Mouse (Mus musculus) fat pad, adult 2 months (tissue): Measurements from ENCODE around the gene Chrne.

ENCODE experiments used
- DNase-seq: peaks from one replicate; pipeline ENCODE4 v3.0.0-alpha.2; 2011; ENCODE audit warnings: low read depth, low spot score; ENCODE audit errors: extremely low read depth

Chrne gene

DNA sequence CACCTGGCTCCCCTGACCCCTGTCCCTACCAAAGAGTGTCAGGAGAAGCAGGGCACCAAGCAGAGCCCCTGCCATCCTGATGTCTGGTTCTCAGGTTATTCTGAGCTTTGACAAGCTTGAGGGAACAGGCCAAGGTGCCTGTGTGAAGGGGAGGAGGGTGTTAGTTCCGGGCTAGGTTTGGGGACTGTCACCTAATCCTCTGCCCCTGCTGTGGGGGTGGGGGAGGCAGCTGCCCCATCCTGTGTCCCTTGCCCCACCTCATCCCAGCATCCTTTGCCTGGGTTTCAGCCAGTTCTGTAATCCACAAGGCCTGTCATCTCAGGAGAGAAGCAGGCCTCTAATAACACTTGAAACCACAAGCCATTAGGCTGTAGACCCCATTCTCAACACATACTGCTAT is at the start of gene Chrne:
Gene Chrne (minus strand): TSS at position 116 of the 400 bp plus-strand sequence.
- DNase-seq = no peak

DNA sequence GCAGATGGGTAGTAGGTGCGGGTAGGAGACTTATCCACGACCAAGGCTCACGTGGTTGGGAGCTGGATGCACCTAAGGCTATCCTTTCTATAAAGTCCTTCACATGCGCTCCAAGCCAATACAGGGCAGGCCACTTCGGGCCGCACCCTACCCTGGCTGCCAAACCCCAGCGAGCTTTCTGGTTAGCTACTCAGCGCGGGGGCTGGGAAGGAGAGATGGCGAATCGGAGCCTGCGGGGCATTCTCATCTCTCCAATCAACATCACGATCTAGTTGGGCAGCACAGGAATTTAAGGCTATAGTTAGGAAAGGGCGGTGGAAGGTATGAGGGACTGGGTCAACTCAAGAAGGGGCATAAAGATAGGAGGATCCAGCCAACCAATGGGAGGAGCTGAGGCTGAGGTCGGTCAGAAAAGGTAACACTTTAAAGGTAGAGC is 49.3 kb upstream of the Chrne start:
- DNase-seq = no peak

DNA sequence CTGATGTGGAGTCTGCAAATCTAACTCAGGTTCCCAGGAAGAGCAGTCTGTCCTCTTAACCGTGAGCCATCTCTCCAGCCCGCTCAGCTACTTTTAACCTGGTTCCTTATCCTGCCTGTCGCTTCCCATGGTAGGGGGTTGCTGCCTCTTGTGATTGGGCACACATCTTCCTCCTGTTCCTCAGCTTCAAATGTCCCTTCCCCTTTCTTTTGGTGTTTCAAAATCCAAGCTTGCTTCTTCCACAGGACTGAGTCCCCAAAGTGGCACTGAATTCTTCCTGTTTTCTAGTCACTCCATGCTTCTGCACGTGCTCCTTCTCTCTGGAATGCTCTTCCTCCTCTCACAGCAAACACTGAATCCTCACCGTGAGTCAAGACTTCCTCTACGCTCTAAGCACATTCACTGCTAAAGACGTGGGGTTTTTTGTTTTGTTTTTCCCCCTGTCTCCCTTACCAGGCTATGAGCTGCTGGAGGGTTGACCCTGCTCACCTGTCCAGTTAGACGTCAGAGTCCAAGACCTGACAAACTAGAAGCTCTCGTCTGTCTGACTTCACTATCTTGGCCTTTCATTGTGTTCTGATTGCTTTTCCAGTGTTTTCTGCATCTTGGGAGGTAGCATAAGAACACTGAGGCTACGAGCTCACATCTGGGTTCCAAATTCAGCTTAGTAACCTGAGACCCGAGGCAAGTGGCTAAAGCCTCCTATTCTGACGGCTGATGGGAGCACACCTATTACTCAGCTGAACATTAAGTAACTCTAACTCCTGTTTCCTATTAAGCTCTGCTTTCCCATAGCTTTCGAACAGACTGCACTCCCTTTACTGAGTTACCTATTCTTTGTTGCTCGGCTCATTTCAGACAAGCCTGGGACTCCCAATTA is 48.5 kb upstream of the Chrne start:
- DNase-seq = no peak

DNA sequence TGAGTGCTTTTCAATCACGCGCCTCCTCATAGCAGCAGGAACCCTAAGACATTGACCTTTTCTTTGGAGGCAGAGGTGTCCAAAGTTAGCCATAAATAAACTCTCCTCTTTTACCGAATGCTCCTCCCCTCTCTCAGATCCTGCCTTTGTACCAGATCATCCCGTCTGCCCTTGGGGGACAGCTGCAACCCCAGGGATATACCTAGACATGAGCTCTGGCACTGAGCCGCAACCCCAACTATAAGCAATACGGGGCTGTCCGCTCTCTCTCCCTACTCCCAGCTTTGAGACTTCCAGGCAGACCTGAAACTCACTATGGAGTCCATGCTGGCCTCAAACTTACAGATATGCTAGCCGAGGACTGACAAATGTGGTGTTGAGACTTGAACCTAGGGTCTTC is 47.7 kb upstream of the Chrne start:
- no peak for DNase-seq

DNA sequence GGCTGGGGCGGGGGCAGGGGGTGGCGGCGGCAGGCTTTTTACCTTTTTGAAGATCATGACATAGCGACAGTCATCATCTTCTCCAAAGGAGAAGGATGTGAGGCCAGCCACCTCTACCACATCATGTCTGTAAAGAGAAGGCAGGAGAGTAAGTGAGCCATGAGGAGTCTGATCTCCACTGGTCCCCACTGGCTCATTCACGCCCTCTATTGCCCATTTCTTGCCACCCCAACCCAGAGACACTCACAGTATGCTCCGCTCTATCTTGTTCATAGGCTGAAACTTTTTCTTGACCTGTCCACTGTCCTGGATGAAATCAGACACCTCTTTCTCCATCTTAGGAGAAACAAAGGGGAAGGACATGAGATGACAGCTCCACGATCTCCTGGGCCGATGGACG is 45.7 kb upstream of the Chrne start:
- DNase-seq = no peak

DNA sequence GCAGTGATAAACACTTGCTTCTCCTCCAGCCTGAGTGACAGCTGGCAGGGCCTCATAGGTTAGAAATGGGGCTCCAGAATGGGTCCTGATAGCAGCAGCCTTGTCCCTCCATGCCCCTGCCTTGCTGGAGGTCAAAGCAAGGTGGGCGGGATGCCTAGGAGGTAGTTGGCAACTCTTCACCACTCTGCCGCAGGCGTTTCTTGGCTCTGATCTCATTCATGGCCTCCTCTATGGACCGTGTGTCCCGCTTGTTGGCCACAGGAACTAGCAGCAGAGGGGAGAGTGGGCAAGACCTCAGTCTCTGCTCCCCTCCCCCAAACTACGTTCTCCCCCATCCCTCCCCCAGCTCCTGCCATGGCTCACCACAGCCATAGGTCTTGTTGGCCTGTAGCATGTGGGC is 44.9 kb upstream of the Chrne start:
- no peak for DNase-seq

DNA sequence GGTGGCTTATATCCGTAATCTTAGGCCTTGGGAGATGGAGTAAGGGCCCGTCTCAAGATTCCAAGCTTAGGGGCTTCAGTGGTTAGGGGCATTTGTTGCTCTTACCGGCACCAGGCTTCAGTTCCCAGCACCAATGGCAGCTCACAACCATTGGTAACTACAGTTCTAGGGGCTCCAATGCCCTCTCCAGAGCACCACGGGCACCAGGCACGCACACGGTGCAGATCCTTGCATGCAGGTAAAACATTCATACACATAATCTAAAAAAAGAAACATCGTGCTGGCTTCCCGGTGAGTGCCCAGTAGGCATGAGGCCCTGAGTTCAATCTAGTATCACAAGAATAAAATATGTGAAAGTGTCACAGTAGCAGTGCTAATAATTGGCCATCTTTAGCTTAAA is 44.1 kb upstream of the Chrne start:
- DNase-seq = no peak

DNA sequence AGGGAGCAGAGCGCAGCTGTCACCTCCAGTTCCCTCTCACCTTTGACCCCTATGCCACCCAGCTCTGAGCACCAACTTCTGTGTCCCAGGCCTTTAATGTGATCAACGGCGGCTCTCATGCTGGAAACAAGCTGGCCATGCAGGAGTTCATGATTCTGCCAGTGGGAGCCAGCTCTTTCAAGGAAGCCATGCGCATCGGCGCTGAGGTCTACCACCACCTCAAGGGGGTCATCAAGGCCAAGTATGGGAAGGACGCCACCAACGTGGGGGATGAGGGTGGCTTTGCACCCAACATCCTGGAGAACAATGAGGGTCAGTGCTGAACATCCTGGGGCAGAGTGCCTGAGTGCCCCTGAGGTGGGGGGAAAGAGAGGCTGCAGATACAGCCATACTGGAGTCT is 41.6 kb upstream of the Chrne start:
- DNase-seq = no peak

DNA sequence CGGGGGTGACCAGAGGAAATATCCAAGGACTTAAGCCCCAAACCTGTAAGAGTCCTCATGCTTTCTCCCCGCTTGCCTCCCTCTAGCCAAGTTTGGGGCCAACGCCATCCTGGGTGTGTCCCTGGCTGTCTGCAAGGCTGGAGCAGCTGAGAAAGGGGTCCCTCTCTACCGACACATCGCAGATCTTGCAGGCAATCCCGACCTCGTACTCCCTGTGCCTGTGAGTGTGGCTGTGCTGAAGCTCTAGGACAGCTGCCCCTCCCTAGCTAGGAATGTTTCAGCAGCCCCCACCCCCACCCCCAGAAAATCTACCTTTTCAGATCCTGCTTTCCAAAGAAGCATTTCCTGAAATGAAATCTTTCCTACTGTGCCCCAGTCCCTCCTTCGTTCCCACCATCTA is 39.9 kb upstream of the Chrne start:
- DNase-seq = no peak

DNA sequence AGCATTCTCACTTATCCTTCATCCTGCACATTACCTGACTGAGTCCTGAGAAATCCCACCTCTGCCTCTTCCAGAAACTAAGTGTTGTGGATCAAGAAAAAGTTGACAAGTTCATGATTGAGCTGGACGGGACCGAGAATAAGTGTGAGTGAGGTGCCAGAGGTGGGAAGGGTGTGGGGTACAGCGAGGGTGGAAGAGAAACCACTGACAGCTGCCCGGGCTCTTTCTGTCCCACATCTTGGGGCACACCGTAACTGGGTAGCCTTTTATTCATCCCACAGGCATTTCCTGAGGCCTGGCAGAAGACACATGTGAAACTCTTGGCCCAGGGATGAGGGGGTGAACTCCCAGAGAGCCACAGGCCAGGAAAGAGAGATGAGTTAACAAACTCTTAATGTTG is 39.5 kb upstream of the Chrne start:
- no peak for DNase-seq

DNA sequence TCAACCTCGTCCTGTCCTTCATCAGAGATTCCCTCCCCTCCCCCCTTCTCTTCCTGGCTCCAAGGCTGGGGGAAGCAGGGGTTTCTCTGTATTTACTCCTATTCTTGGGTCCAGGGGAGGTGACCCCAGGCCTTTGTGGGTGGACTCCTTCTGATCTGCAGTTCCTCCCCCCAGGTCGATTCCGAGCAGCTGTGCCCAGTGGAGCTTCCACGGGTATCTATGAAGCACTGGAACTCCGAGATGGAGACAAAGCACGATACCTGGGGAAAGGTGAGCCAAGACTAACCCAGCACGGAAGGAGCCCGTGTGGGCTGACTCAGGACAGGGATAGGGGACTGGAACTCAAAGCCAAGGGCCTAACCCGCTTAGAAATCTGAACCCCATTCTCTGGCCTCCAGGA is 39.0 kb upstream of the Chrne start:
- no peak for DNase-seq

DNA sequence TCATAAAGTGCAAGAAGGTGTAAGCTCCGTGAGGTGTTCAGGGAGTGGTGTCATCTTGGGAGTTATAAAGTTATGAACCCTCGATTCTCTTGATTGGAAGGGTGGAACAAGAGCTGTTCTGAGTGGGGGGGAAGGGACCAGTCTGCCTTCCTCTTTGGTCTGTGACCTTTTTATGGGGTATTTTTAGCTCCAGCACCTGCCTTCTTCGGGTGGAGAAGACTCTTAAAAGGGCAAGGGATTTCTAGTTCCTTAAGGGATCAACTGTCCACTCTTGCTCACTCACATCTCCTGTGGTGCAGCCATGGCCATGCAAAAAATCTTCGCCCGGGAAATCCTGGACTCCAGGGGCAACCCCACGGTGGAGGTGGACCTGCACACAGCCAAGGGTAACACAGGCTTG is 38.6 kb upstream of the Chrne start:
- no peak for DNase-seq

DNA sequence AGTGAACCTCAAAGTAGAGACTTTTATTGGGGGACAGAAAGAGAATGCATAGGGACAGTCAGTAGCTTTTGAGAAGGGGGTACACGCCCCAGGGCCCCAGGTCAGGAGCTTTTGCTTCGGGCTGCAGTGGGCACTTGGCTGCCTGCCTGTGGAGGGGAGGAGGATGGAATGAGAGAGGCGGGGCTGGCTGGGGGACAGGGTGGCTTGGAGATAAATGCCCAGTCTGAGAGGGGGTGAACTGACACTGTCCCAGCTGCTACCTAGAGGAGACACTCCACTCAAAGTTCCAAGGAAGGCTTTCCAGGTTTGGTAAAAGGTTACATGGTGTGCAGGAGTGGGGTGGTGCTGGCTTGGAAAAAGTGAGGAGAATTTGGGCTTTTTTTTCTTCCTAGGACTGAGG is 37.9 kb upstream of the Chrne start, which contains the start of gene Eno3:
Gene Eno3 (plus strand): TSS at position 239 of the 400 bp plus-strand sequence.
- DNase-seq = no peak

DNA sequence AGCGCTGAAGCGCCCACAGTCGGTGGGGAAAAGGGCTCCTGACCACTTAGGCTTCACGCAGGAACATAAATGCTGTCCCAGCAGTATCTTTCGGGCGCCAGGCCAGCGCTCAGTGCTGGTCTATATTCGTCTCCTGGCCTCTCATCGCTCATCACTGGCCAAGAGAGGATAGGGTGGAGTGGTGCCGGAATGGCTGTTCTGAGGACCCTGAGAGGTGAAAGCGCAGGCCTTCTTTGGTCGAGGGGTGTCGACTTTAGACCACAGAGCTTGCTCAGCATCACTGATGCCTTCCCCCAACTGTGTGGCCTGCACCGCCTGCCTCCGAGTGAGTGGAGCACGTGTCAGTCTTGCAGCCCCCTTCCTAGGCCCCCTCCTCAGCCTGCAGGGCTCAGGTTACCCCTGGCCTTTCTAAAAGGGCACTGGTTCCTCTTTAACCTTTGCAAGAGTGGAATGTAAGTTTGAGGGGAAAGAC is 37.5 kb upstream of the Chrne start:
- DNase-seq = no peak

DNA sequence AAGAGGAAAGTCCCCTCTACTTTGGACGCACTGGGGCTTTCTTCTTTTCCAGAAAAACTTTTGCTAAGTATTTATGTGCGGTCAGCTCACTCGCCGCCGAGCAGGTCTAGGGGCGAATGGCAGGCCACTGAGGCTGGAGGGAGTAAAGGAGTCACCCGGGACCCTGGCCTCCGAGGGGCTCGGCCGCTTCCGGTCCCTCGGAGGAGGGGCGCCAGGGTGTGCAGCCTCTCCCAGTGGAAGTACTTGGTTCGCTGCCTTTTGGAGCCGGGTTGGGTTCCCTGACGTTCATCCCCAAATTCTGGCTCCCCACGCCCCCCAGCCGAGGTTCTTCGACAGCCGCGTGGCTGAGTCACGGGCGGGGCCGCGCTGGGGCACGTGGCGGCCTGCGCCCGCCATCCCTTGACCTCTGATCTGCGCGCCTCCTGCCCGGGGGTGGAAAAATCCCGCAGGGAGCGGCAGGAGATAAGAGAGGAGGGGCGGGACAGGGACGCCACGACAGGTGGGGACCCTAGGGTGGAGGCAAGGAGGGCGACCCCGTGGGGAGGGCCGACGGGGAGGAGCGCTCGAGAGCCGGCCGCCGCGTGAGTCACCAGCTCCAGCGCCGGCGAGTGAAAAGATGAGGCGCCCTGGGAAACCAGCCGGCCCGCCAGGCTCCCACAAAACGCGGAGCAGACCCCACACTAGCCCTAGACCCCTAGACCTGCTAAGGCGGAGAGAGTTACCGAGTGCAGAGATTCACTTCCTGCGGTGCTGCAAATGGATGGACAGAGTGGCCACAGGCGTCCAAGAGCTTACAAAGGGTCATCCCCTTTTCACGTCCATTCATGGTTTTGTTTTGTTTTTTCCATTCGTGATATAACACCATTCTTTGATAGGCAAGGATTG is 36.8 kb upstream of the Chrne start:
- DNase-seq = no peak

DNA sequence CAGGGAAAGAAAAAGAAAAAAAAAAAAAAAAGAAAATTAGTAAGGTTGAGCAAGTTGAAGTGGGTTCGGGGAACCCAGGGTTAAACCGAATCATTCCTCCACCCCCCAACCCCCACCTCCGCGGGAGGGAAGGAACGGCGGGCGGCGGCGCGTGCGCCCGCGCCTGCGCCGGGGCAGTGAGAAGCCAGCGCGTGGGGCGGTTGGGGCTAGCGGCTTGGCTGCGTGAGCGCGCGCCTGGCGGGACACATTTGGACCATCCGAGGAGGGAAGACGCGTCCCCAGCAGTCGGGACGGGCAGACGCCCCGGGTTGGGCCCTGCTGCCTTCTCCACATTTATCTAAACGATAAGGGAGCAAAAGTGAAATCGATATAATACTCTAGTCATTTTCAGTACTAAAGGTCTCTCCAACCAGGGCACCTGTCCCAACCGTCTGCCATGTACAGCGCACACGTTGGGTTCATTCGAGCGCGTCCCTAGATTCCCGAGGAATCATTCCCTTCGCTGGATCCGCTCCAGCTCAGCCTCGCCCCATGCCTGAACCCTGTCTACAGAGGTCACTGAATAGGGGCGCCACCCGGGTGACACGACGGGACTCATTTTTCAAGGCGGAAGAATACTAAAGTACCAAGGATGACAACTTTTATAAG is 36.0 kb upstream of the Chrne start:
- no peak for DNase-seq

DNA sequence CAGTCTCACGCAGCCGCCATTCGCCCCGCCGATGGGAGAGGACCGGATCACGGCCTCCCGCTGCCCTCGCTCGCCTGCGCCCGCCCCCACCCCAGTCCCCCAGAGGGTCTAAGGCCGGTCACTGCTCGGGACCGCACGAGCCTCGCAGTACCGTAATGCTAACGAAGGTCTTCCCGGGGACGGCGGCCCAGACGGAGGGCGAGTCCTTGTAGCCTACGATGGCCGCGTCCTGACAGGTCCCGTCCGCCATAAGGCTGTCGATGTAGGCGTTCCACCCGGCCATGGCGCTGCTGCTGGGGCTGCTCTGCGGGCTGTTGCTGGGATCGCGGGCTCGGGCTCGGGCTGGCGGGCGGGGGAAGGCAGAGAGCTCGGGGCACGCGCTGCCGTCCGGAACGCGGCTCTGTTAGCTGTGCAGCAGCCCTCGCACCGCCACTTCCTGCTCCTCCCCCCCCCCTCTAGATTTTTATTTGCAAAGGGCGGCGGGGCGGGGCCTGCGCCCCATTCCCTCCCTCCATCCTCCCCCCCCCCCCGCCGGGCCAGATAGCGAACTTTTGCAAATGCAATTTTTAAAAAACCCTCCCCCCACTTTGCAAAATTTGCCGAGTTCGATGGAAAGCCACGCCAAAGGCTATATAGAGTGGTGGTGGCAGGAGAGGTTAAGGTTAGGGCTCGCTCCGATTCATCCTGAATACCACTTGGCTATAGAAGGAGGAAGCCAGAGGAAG is 35.3 kb upstream of the Chrne start, which contains the start of gene Pfn1:
Gene Pfn1 (minus strand): TSS at position 447 of the 725 bp plus-strand sequence.
- no peak for DNase-seq

DNA sequence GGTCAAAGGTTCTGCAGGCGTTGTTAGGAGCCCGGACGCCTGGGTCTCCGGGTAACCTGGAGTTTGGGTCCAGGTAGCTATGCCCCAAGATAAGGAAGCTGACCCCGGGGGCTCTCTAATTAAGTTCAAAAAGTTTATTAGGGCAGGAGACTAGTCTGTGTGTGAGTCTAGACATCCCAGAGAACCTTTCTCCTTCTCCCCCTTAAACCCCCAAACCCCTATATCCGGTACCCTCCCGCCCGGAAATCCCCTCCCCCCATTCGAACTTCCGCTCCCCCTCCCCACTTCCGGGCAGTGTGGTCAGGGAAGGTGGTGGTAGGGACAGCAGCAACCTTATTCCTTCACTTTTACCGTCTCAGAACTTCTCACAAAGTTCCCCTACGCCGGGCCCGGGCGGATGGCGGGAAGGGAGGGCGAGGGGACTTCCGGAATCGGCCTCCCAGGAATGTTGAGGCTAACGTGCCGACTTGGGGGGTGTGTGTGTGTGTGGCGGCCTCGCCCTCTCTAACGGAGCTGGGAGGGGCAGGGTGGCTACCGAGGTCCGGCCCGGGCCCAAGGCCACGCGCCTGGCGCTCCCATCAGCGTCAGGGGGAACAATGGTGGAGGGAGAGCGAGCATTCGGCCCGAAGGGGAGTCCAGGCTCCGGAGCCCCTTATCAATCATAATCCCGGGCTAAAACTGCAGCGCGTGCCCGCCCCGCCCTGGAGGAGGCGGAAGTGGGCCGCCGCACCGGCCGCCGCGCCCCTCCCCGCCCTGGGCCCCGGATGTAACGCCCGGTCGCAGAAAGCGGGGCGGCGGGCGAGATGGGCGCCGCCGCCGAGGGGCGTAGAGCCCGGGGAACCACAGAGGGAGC is 34.6 kb upstream of the Chrne start:
- DNase-seq = no peak

DNA sequence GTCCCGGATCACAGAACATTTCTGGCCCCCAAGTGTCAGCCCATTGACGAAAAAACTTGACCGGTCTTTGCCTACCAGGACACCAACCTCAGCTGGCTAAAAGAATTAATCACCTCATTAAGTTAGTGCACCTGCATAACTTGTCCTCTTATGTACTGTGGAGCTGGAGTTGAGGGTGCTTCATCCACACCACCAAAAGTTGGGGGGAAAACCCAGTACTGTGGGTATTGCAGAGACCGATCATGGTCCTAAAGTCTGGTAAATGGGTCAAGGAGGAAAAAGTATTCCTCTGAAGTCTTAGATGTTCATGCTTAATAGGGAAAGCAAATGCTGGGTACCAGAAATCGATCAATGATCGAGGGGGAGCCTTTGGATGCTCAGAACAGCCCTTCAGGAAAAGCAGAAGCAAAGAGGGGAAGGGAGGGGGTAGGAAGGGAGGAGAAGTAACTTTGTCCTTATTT is 33.9 kb upstream of the Chrne start:
- DNase-seq = no peak
